In genomic region chr17:85485946-85486533, GRCm38 (mm10) we compare ENCODE assay signal across 12 mouse cellular contexts.
DNase-seq lines count a peak whose midpoint lies in the region; ATAC-seq lines count a peak whose summit lies in the region.
"Had no signal": no experiment of that assay in that cellular context is flagged by ENCODE, and none has a peak within 500 bp of the region (broad histone marks: within the 10 kb centered on the region; RNA-seq: fewer than 3 reads in every experiment).

No protein-coding gene starts in this region.

- H3K4me1 ChIP-seq in heart, embryonic 14.5 days (ENCODE audit: control insufficient read depth in 2 of 2, insufficient read depth in 2 of 2, low read length in 2 of 2): peaks cover 4 to 10% of the 10 kb centered on the region in 2 experiments; a peak in 3 of 4 replicates
- H3K4me1 ChIP-seq in forebrain, embryonic 12.5 days: peaks cover 42% of the 10 kb centered on the region
- peaks cover 35% of the 10 kb centered on the region for H3K4me1 ChIP-seq in midbrain, embryonic 12.5 days
- H3K4me1 ChIP-seq: hindbrain, embryonic 15.5 days had no signal

- DNase-seq in heart, postnatal 25 days (ENCODE audit: low spot score): no peak
- DNase-seq in Muller cell, postnatal 12 days (ENCODE audit: inconsistent ontology term): peak; percentile 86
- DNase-seq in gastrocnemius, postnatal 36 days: no peak
- DNase-seq in thymus, postnatal 36 days: no peak
- no peak for DNase-seq in cerebellum, adult 11 months
- DNase-seq: thymus, postnatal 14 days had no signal

- no peak for ATAC-seq in heart, embryonic 14.5 days (ENCODE audit: insufficient number of reproducible peaks, insufficient read depth, low FRiP score, low read depth)
- ATAC-seq in forebrain, embryonic 12.5 days (ENCODE audit: low FRiP score): 0 out of 2 replicates have a peak, but pooled peaks have one; percentile 10
- 0 out of 2 replicates have a peak, but pooled peaks have one; percentile 27 for ATAC-seq in midbrain, embryonic 12.5 days (ENCODE audit: low FRiP score, low read depth)

- H3K27ac ChIP-seq in heart, embryonic 14.5 days (replicated peaks in 1 of 2; ENCODE audit: control insufficient read depth in 1 of 2, insufficient read depth in 1 of 2, low read depth in 2 of 2, low read length in 2 of 2): no peak overlapping the region
- H3K27ac ChIP-seq in forebrain, embryonic 12.5 days: peak overlapping the region; percentile 66
- peak overlapping the region; percentile 56 for H3K27ac ChIP-seq in midbrain, embryonic 12.5 days (replicated peaks)
- H3K27ac ChIP-seq: hindbrain, embryonic 15.5 days; macrophage had no signal

- intact Hi-C loops in heart, postnatal 25 days (cut with DNase I): loop anchor here (5.0 to 10.0 kb wide), 2 partner anchors 121 to 199 kb away; partner anchors contain the start of gene Six2
- intact Hi-C loops in gastrocnemius, postnatal 36 days (cut with DNase I): no loop called here

- peak overlapping the region in 1 of 2 experiments; percentile 26; a peak in 2 of 4 replicates for H3K4me3 ChIP-seq in heart, embryonic 14.5 days (ENCODE audit: control insufficient read depth in 1 of 2, insufficient read depth in 1 of 2, low read depth in 1 of 2, low read length in 2 of 2)
- H3K4me3 ChIP-seq in forebrain, embryonic 12.5 days (replicated peaks): peak overlapping the region; percentile 36
- peak overlapping the region; percentile 28 for H3K4me3 ChIP-seq in midbrain, embryonic 12.5 days
- H3K4me3 ChIP-seq: hindbrain, embryonic 15.5 days had no signal

- H3K9me3 ChIP-seq in heart, embryonic 14.5 days (ENCODE audit: control insufficient read depth, low read length): no peaks in the 10 kb centered on the region
- H3K9me3 ChIP-seq in forebrain, embryonic 12.5 days: no peaks in the 10 kb centered on the region
- H3K9me3 ChIP-seq in midbrain, embryonic 12.5 days: no peaks in the 10 kb centered on the region
- H3K9me3 ChIP-seq: hindbrain, embryonic 15.5 days had no signal

- no peak overlapping the region for H3K9ac ChIP-seq in heart, embryonic 14.5 days (ENCODE audit: low read length)
- H3K9ac ChIP-seq in forebrain, embryonic 12.5 days: peak overlapping the region; percentile 36
- no peak overlapping the region for H3K9ac ChIP-seq in midbrain, embryonic 12.5 days (replicated peaks)
- H3K9ac ChIP-seq: hindbrain, embryonic 15.5 days had no signal

- 3% methylated on average over 14 of the region's 14 CpGs for WGBS in heart, embryonic 14.5 days
- WGBS in forebrain, embryonic 12.5 days: under 1% methylated on average over 14 of the region's 14 CpGs
- WGBS in midbrain, embryonic 12.5 days: 1% methylated on average over 14 of the region's 14 CpGs

- peak overlapping the region; percentile 59 for H3K4me2 ChIP-seq in heart, embryonic 14.5 days (ENCODE audit: low read length)
- H3K4me2 ChIP-seq in forebrain, embryonic 12.5 days: peak overlapping the region; percentile 59
- peak overlapping the region; percentile 53 for H3K4me2 ChIP-seq in midbrain, embryonic 12.5 days (replicated peaks)

- H3K27me3 ChIP-seq in heart, embryonic 14.5 days (ENCODE audit: control insufficient read depth, insufficient read depth, low read length): peaks cover 98% of the 10 kb centered on the region
- peaks cover 82% of the 10 kb centered on the region for H3K27me3 ChIP-seq in forebrain, embryonic 12.5 days
- H3K27me3 ChIP-seq in midbrain, embryonic 12.5 days: peaks cover 84% of the 10 kb centered on the region
- H3K27me3 ChIP-seq: CH12.LX had no signal

- no peaks in the 10 kb centered on the region for H3K36me3 ChIP-seq in heart, embryonic 14.5 days (ENCODE audit: control insufficient read depth, insufficient read depth, low read length)
- H3K36me3 ChIP-seq in forebrain, embryonic 12.5 days (replicated peaks): no peaks in the 10 kb centered on the region
- no peaks in the 10 kb centered on the region for H3K36me3 ChIP-seq in midbrain, embryonic 12.5 days
- H3K36me3 ChIP-seq: hindbrain, embryonic 15.5 days had no signal

Comparison
In these comparisons a context has a peak if more than half of its experiments do, and no peak if none do; other contexts are left out.
1. H3K27ac ChIP-seq: peak in forebrain, embryonic 12.5 days (single experiment) and midbrain, embryonic 12.5 days (single experiment); none in heart, embryonic 14.5 days (0 of 2).
2. Peak in every context shown above with its lines, with median percentiles within 50 percentile points of each other: H3K4me2 ChIP-seq.